Mouse (Mus musculus): ENCODE results near the gene Adcy9.

Adcy9 gene

DNA sequence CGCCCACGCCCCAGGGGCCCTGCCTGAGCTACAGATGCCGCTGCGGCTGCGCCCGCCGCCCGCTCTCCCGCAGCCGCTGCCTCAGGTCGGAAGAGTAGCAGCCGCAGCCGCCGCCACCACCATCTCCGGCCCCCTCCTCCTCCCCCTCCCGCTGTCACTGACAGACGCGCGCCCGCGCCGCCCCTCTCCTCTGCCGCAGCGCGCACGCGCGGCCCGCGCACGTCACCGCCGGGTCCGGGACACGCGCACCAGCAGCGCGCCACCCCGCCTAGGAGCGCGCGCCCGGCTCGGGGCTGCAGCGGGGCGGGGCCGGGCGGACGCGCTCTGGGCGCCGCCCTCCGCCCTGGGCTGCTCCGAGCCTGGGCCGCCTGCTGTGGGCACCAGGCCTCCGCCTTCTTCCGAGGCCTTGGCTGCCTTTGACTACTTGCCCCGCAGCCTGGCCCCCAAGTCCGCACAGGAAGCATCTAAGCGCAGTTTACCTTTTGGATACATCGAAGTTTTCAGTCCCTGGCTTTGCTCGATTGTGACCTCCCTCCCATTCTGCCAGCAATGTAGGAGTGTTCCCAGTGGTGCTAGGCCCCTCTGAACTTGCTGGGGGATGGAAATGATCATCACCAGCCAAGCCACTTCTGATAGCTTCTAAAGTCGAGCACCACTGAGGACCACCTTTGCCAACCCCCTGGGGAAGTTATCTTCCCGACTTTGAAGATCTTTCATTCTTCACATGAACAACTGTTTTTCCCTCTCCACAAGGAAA lies at the start of gene Adcy9:
Adcy9 (minus strand) TSS at position 201 of the 757 bp plus-strand sequence.
- peak; percentile 89 to 96 for DNase-seq

DNA sequence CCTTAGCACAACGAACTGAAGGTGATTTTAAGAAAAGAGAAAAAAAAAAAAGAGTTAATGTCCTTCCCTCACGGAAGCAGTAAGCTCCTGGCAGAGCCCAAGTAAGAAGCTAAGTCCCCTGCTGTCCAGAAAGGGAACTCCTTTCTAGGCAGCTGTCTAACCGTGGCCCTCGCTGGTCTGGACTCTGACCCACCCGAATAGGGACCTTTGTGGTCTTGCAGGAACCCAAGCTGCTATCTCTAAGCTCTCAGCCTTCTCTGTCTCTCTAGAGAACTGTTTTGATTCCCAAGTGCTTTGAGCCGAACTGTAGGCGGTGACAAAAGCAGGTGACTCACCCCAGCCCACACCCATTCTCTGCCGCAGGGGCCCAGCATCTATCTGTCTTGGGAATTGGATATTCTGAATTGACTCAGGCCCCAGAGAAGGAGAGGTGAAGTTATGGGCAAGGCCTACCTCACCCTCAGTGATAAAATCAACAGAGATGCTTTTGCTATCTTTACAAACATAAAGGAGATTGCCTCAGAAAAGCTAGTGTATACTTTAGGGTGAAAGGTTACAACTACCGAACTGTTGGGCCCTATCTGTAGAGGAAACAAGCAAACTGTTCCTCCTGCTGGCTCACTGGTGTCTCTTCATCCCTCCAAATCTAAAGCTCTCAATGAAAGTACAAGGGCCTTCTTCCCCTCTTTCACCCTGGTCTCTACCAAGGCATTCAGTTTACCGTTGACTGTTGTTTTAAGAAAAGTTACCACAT lies 49.5 kb upstream of the Adcy9 start:
- peak; percentile 45 to 71 for DNase-seq

GRCm38 (mm10) chr16:4464529-4465089 lies 44.3 kb upstream of the Adcy9 start:
- no peak for DNase-seq

GRCm38 (mm10) chr16:4457927-4458326 lies 37.6 kb upstream of the Adcy9 start:
- DNase-seq = no peak

GRCm38 (mm10) chr16:4456391-4456790 lies 36.1 kb upstream of the Adcy9 start:
- no peak for DNase-seq

GRCm38 (mm10) chr16:4455693-4456092 lies 35.4 kb upstream of the Adcy9 start:
- no peak for DNase-seq

DNA sequence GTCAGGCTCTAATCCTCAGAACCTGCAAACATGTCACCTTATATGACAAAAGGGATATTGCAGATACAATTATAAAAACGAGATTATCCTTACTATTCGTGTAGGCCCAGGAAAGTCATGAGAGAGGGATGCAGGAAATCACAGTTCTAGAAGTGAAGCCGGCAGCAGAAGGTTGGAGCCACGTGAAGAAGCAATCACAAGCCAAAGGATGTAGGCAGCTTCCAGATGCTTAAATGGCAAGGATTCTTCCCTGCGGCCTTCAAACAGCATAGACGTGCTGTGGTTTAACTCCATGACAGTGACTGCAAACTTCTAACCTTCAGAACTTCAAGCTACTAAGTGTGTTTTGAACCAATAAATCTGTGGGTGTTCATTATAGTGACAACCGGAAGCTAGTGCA lies 34.3 kb upstream of the Adcy9 start:
- no peak for DNase-seq

- no peak for DNase-seq
Observed at GRCm38 (mm10) chr16:4449418-4449817, 29.1 kb upstream of the Adcy9 start.

GRCm38 (mm10) chr16:4448235-4448634 lies 27.9 kb upstream of the Adcy9 start:
- DNase-seq = peak; percentile 66 to 87

DNA sequence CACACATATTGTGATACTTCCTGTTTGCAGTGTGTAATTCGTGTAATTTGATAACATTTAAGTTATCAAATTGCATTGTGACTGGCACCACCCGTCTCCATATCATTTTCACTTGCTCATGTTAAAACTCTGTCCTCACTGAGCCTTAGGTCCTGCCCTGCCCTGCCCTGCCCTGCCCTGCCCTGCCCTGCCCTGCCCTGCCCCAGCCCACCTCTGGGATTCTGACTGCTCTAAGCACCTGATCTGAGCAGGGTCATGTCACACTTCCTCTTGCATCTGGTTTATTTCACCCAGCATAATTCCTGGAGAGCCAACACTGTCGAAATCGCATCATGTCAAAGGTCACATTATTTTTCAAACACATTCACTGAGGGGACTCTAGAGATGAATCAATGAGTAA lies 26.1 kb upstream of the Adcy9 start:
- DNase-seq = no peak

DNA sequence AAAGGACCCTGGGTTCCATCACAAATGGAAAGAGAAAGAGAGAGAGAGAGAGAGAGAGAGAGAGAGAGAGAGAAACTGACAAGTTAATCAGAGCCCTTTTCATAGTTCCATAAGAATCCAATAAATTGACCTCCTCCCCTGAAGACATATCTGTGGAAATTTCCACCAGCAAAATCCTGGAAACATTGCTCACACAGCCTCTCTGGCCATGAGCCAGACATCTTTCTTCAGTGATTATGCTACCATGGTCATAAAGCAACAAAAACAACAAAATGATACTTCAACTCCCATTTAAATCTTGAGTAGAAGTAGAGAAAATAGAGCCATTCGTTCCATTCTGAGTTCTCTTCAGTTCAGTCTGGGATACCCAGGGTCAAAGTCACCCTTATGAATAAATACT lies 24.1 kb upstream of the Adcy9 start:
- DNase-seq = peak in 1 of 2 experiments; percentile 38

DNA sequence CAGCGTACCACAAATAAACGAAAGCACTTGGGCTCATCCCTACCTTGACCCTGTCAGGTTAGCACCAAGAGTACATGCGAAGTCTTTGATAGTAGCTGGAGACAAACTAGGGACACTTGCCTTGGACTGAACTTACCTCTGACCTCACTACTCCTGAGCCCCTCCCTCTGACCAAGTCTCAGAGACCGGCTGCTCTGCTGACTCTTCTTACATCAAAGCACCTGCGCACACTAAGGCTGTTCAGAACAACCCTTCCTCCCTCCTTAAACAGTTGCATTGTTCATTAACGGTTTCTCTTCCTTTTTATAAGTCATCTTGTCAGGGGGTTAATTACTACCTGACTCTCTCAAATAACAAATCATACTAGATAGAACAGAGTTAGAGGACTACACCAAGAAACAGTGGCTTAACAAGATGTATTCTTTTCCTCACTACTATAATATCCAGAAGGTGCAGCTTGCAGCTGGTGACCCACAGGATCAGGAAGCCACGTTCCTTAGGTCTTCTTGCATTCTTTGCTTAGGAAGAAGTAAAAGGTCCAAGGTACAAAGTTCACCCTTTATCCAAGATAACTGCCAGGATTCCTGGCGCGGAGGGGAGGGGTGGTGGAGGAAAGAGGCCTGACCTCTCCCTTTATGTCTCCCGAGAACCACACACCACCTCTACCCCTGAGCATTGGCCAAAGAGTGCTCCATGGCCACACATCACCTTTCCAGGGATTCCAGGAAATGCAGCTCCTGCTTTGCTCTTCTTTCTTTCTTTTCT lies 19.2 kb upstream of the Adcy9 start:
- DNase-seq = peak; percentile 65 to 82

GRCm38 (mm10) chr16:4436738-4437137 lies 16.4 kb upstream of the Adcy9 start:
- DNase-seq = peak in 1 of 2 experiments; percentile 15

- DNase-seq = peak; percentile 26 to 59
Observed at GRCm38 (mm10) chr16:4435371-4435770, 15.1 kb upstream of the Adcy9 start.

DNA sequence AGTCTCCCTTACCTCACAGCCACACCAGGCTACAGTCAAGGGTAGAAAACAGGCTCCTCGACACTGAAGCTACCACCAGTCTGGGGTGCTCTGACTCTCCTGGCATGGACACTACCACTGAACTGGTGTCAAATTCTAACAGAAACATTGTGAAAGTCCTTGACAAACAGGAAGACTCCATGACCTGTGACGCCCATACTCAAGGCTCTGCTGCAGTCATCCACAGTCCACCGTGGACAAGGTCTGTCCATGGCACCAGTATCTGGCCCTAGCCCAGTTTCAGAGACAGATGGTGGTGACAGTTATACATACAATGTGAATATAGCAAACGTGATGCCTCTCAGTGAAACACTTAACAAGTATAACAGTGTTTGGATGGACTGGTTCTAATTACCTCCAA lies 11.5 kb upstream of the Adcy9 start:
- DNase-seq = no peak

GRCm38 (mm10) chr16:4431013-4431412 lies 10.7 kb upstream of the Adcy9 start:
- no peak for DNase-seq

DNA sequence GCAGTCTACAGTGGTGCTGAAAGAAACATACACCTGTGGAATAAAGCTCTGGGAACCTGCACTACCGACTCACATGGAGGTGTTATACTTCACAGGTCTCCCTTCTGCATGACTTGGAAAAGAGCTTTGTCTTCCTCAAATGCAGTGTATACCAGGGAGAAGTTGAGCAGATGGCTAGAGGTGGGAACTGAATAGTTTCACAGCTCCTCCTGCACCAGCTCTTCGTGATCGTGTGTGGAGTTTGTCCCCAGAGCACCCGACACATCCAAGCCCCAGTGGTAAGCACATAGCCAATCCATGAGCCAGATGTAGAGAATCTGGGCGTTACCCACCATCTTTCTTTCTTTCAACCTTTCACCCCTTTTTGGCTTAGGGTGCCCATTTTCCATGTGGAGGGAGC lies 9.9 kb upstream of the Adcy9 start:
- no peak for DNase-seq

GRCm38 (mm10) chr16:4425658-4426234 lies 5.4 kb upstream of the Adcy9 start:
- DNase-seq = peak in 1 of 2 experiments; percentile 30

DNA sequence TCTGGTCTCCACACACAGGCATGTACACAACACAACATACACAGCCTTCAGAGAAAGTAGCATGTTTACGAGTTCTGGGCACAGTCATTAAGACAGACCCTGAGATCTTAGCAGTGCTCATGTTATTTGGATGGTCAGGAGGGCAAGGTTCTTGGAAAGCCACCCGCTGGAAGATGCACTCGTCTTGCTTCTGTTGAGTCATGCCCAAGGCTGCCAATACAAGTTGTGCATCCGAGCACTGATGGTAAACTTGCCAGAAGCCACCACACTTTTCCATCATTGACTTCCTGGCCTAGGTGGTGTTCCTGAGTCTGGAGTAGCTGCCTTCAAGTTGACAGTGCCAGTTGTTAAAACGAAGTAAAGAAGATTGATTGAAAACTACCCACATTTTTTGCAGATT lies 3.3 kb upstream of the Adcy9 start:
- no peak for DNase-seq

DNA sequence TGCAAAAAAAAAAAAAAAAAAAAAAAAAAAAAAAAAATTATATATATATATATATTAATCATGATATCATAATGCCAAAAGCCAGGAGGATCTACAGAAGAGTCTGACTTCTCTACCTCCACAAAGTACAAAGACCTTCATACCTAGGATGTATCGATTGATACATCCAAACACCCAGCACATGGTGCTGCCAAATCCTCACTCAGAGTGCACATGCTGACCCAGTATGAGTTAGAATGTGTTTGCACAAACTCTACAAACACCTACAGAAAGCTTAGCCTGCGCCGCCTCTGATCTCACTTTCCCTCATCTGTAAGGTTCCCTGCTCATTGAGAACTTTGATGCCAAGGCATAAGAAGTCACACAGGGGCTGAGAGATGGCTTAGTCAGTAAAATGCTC lies 2.7 kb upstream of the Adcy9 start:
- DNase-seq = no peak

DNA sequence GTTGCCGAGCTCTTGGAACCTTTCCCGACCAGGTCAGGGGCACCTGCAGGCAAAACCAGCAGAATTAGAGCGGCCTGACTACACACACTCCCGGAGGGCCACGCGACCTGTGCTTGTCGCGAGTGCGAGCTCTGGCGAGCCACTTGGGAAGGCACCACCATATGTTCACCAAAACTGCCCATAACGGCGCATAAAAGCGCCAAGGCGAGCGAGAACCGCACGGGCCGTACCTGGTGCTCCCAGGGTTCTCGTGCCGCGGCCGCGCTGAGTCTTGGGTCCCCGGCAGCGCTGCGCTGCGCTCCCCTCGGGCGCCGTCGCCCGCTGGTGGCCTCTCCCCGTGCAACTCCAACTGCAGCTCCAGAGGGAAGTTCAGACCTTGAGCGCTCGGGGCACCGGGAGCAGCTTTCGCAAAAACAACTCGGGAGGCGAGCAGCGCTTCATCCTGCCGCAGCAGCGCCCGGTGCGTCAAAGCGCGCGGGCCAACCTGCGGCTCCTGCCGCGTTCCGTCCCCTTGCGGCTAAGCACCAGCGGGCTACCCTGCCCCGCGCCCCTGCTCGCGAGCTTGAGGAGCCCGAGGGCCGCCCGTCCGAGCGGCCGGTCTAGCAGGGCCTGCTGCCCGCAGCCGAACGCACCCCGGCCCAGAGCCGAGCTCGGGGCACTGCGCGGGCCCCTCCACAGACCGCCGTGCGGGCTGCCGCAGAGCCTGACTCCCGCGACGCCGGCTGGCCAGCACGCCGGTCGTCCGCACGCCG lies 576 bp downstream of the Adcy9 start:
- peak; percentile 52 to 76 for DNase-seq

All from kidney, postnatal 25 days (tissue).